Mouse (Mus musculus): ENCODE measurements around the gene Arhgef3. TPM values are rescaled to one million over a fixed set of nuclear protein-coding genes. Genes with fewer than 3 reads are reported as not detected.

The Arhgef3 gene
- polyA plus RNA-seq, 1 experiment: 48.5 TPM

DNA sequence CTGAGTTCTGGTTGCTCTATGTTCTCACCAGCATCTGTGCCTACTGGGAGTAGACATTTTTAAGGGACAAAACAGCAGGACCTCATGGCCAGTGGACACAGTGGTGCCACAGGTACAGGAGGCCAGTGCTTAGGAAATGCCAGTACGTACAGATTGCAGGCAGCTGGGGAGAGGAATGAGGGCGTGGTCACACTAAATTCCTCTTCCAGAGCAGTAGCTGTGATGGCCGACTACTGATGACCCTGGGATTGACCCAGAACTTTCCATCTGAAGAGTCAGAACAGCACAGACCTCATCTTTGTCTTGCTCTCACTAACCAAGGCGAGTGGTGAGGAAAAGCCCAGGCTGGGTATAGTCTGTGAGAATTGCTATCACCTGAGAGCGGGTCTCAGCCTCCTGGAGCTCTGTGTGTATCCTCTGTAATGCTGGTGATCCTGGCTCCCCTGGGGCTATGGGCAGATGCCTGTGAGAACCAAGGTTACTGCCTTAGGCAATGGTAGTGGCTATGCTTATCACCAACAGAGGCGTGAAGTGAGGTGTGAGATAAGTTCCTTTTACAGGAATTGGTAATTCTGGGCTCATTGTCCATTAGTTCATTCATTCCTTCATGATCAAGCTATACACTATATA lies 35.4 kb downstream of the Arhgef3 start:
- no peak for DNase-seq
- 0 out of 2 replicates have a peak, but pooled peaks cover 2% of the 10 kb centered on the region for H3K4me1 ChIP-seq (ENCODE audit: control insufficient read depth, insufficient read depth, low read length)
- whole genome bisulfite sequencing: 61% methylated on average over 6 of the region's 6 CpGs
- no peak overlapping the region for H3K4me3 ChIP-seq (replicated peaks; ENCODE audit: extremely low read depth, low read depth, low read length)
- no peak for TF ChIP-seq CTCF (IDR thresholded peaks at IDR 0.05; ENCODE audit: insufficient read depth, low read length)

DNA sequence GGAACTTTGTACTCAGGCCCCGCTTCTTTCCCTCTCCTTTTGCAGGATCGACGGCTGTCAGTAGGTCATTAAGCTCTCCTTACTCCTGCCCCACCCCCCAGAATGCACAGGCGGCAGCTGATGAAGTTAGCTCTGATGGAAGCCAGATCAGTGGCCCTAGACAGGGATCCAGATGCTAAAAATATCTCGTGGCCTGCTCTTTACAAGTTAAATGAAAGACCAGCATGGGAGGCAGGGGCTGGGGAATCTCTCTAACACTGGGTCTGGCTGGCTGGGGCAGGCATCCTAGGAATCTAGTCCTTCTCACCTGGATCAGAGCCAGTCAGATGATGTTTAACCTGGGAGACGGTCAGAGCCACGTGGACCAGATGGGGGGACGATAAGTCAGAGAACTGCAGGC lies 36.7 kb downstream of the Arhgef3 start:
- DNase-seq: no peak
- no peak for TF ChIP-seq CTCF (IDR thresholded peaks at IDR 0.05; ENCODE audit: insufficient read depth, low read length)
- no peak for TF ChIP-seq POLR2A (IDR thresholded peaks at IDR 0.05; ENCODE audit: borderline replicate concordance, extremely low read depth, low read depth, low read length)
- 45% methylated on average over 8 of the region's 8 CpGs for WGBS
- H3K4me3 ChIP-seq (replicated peaks; ENCODE audit: extremely low read depth, low read depth, low read length): no peak overlapping the region
- H3K4me1 ChIP-seq (ENCODE audit: control insufficient read depth, insufficient read depth, low read length): 0 out of 2 replicates have a peak, but pooled peaks cover 2% of the 10 kb centered on the region

DNA sequence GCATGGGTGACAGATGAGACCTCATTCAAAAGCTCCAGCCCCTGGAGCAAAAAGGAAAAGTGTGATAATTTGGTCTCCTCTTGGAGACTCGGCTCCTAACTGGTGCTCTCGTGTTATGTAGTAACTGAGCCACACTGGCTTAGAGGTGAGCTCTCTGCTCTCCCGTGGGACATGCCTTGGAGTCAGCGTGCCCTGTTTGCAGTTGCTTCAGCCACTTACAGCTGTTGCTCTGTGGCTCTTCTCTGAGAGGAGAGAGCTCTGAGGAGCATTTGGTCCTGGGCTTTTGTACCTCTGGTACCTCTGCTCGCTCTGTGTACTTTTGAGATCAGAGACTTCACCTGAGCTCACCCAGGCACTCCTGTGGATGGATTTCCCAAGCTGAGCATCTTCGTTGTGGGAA lies 40.4 kb downstream of the Arhgef3 start:
- WGBS: 71% methylated on average over 6 of the region's 6 CpGs
- no peak for DNase-seq
- TF ChIP-seq CTCF (IDR thresholded peaks at IDR 0.05; ENCODE audit: insufficient read depth, low read length) (no peak), POLR2A (IDR thresholded peaks at IDR 0.05; ENCODE audit: borderline replicate concordance, extremely low read depth, low read depth, low read length) (no peak)
- no peak overlapping the region for H3K4me3 ChIP-seq (replicated peaks; ENCODE audit: extremely low read depth, low read depth, low read length)
- H3K4me1 ChIP-seq (ENCODE audit: control insufficient read depth, insufficient read depth, low read length): no peaks in the 10 kb centered on the region

DNA sequence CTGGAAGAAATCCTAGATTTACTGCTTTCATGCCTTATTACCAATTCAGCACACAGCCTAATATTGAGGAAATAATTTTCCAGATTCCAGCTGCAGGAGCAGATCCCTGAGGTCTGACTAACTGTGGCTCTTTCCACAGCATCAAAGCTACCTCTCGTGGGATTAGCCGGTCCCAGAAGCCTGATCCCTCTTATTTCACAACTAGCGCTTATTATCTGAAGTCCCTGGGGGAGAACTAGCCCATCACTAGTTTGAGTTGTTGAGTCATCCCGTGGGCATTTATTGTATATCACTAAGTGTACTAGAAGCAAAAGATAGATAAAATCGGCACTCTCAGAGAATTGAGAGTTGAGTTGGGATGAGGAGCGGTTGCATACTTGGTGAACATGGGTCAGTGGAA lies 41.3 kb downstream of the Arhgef3 start:
- Histone ChIP-seq H3K4me3 (replicated peaks; ENCODE audit: extremely low read depth, low read depth, low read length) (no peak overlapping the region), H3K4me1 (ENCODE audit: control insufficient read depth, insufficient read depth, low read length) (no peaks in the 10 kb centered on the region)
- TF ChIP-seq CTCF (IDR thresholded peaks at IDR 0.05; ENCODE audit: insufficient read depth, low read length): no peak
- no peak for TF ChIP-seq POLR2A (IDR thresholded peaks at IDR 0.05; ENCODE audit: borderline replicate concordance, extremely low read depth, low read depth, low read length)
- 89% methylated on average over 6 of the region's 6 CpGs for WGBS
- no peak for DNase-seq

DNA sequence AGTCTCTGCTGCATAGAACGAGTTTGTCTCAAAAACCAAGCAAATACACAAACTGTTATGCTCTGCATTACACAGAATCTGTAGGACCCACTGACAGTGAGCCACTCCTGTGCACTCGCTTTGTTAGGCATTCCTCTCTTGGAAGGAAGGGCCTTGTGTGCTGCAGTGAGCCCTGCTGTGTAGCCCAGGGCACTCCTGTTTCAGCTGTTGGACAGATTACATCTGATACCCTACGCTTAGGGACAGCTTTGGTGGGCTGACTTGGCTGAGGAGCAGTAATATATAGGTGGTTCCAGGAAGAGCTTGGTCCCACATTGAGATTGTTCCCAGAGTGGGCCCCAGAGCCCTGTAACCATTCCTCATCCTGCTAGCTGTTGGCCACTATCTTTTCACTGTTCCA lies 43.4 kb downstream of the Arhgef3 start:
- Histone ChIP-seq H3K4me3 (replicated peaks; ENCODE audit: extremely low read depth, low read depth, low read length) (no peak overlapping the region), H3K4me1 (ENCODE audit: control insufficient read depth, insufficient read depth, low read length) (no peaks in the 10 kb centered on the region)
- TF ChIP-seq POLR2A (IDR thresholded peaks at IDR 0.05; ENCODE audit: borderline replicate concordance, extremely low read depth, low read depth, low read length): no peak
- TF ChIP-seq CTCF (IDR thresholded peaks at IDR 0.05; ENCODE audit: insufficient read depth, low read length): no peak
- 83% methylated on average over 3 of the region's 3 CpGs for WGBS
- no peak for DNase-seq

DNA sequence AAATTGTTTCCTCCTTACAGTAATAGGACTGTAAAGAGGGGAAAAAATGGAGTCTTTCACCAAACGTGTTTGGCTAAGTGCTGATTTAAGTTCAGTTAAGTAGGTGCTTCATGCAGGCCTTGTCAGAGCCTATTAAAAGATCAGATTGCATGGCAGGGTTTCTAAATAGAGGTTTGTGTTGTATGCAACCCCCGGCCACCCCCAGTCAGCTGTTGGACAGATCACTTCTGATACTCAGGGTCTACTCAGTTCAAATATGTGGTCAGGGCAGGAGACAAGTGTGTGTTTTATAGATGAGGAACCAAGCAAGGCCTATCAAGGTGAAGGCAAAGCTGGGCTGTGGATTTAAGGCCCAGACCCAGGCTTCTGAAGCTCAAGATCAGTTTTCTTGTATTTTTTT lies 44.1 kb downstream of the Arhgef3 start:
- no peaks in the 10 kb centered on the region for H3K4me1 ChIP-seq (ENCODE audit: control insufficient read depth, insufficient read depth, low read length)
- 52% methylated on average over 2 of the region's 2 CpGs for WGBS
- TF ChIP-seq POLR2A (IDR thresholded peaks at IDR 0.05; ENCODE audit: borderline replicate concordance, extremely low read depth, low read depth, low read length) (no peak), CTCF (IDR thresholded peaks at IDR 0.05; ENCODE audit: insufficient read depth, low read length) (no peak)
- no peak overlapping the region for H3K4me3 ChIP-seq (replicated peaks; ENCODE audit: extremely low read depth, low read depth, low read length)
- DNase-seq: no peak

DNA sequence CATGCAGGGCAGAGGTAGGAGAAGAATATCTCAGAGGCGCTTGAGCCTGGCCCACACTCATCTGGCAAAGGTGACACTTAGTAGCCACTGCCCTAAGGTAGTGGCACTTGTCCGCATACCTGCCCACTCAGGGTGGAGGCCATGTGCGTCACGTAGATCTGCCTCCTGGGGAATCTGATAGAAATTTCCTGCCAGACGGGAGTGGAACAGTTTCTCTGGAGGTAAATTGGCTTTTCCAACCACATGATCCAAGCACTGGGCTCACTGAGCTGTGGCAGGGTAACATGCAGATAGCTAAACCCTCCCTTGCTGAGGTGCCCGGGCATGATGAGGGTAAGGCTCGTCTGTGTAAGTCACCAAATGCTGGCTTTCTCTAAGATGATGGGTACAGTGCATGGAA lies 46.1 kb downstream of the Arhgef3 start:
- no peak for DNase-seq
- 88% methylated on average over 7 of the region's 7 CpGs for WGBS
- no peak overlapping the region for H3K4me3 ChIP-seq (replicated peaks; ENCODE audit: extremely low read depth, low read depth, low read length)
- TF ChIP-seq CTCF (IDR thresholded peaks at IDR 0.05; ENCODE audit: insufficient read depth, low read length) (no peak), POLR2A (IDR thresholded peaks at IDR 0.05; ENCODE audit: borderline replicate concordance, extremely low read depth, low read depth, low read length) (no peak)
- H3K4me1 ChIP-seq (ENCODE audit: control insufficient read depth, insufficient read depth, low read length): no peaks in the 10 kb centered on the region

DNA sequence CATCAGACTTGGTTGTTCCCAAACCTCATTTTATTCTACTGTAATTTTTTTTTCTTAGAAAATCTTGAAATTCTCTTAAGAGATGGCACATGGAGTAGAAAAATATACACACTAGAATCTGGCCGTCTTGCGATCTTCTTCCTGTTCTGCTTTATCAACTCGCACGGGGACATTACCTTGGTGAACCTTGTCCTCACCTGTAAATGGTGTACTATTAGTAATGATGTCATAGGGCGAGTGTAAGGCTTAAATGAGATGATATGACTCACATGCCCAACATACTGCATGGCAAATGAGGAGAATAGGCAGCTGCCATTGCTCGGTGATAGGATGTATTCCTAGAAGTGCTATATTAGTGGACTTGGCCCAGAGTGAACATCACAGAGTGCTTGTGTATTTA lies 49.9 kb downstream of the Arhgef3 start:
- Histone ChIP-seq H3K4me1 (ENCODE audit: control insufficient read depth, insufficient read depth, low read length) (peaks cover 4% of the 10 kb centered on the region; the same call in 1 of the 2 replicates), H3K4me3 (replicated peaks; ENCODE audit: extremely low read depth, low read depth, low read length) (no peak overlapping the region)
- no peak for DNase-seq
- TF ChIP-seq POLR2A (IDR thresholded peaks at IDR 0.05; ENCODE audit: borderline replicate concordance, extremely low read depth, low read depth, low read length): no peak
- TF ChIP-seq CTCF (IDR thresholded peaks at IDR 0.05; ENCODE audit: insufficient read depth, low read length): no peak
- WGBS: 89% methylated on average over 6 of the region's 6 CpGs

DNA sequence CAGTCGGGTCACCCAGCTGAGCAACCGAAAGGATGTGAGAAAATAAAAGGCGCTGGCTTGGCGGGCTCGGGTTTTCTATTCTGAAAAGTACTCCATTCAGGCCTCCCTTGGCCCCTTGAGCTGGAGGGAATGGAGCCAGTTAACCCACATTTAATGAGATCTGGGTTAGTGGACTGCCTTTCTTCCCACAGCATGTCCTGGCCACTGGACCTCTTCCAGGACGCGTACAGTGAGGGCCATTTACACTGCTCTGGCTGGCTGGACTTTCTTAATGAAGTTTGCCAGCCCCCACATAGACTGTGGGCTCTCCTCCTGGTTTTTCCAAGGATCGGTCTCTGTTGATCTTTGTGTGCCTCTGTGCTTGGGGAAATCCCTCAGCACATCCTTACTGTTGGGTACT lies 52.1 kb downstream of the Arhgef3 start:
- WGBS: 59% methylated on average over 8 of the region's 8 CpGs
- no peak for TF ChIP-seq POLR2A (IDR thresholded peaks at IDR 0.05; ENCODE audit: borderline replicate concordance, extremely low read depth, low read depth, low read length)
- no peak for TF ChIP-seq CTCF (IDR thresholded peaks at IDR 0.05; ENCODE audit: insufficient read depth, low read length)
- H3K4me1 ChIP-seq (ENCODE audit: control insufficient read depth, insufficient read depth, low read length): peaks cover 11% of the 10 kb centered on the region
- DNase-seq: no peak
- no peak overlapping the region for H3K4me3 ChIP-seq (replicated peaks; ENCODE audit: extremely low read depth, low read depth, low read length)

DNA sequence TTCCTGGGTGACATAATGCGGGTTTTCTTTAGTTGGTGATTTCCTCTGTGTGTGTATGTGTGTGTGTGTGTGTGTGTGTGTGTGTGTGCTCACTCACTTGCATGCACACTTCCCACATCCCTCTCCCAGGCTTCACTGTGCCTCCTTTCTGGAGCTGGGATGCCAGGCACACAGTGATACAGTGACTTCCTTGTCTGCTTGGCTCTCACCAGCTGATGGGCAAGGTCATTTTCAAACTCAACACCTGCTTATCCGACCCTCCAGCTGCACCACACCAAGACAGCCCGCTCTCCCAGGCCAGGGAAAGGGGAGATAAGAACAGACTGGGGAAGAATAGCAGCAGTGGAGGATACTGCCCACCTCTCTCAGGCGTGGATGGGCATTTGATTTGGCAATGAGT lies 52.5 kb downstream of the Arhgef3 start:
- no peak for DNase-seq
- no peak for TF ChIP-seq CTCF (IDR thresholded peaks at IDR 0.05; ENCODE audit: insufficient read depth, low read length)
- TF ChIP-seq POLR2A (IDR thresholded peaks at IDR 0.05; ENCODE audit: borderline replicate concordance, extremely low read depth, low read depth, low read length): no peak
- Histone ChIP-seq H3K4me1 (ENCODE audit: control insufficient read depth, insufficient read depth, low read length) (peaks cover 11% of the 10 kb centered on the region), H3K4me3 (replicated peaks; ENCODE audit: extremely low read depth, low read depth, low read length) (no peak overlapping the region)
- WGBS: 50% methylated on average over 4 of the region's 4 CpGs

Measured in lung, adult 2 months (tissue).